Mouse (Mus musculus): Measurements from ENCODE around the gene Krt84. TPM values are rescaled to one million over a fixed set of nuclear protein-coding genes. Genes with fewer than 3 reads are reported as not detected.

The Krt84 gene
- total and polyA plus RNA-seq, 2 experiments from 2014 or later, result not detected

DNA sequence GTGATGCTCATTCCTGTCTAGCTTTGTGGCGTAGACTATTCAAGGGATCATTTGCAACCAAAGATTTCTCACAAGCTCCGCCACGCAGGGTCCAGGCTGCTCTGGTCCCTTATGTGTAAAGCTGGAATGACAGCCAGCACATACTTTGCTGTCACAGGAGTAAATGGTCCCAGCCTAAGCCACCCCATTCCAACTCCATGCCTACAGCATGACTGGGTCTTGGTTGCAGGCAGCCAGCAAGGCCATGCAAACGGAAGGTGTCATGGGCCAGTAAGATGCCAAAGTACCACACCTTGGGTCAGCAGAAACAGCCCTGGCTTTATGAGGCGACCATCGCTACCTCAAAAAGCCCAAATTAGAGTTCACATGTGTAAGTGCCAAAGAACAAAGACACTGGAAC lies 38.9 kb downstream of the Krt84 start:
- no peak overlapping the region for H3K4me3 ChIP-seq (ENCODE audit: low read depth, low read length)
- whole genome bisulfite sequencing, result 90% methylated on average over 6 of the region's 6 CpGs
- H3K27me3 ChIP-seq (ENCODE audit: control insufficient read depth, insufficient read depth, low read length), result no peaks in the 10 kb centered on the region
- no peak for TF ChIP-seq CTCF (IDR thresholded peaks at IDR 0.05; ENCODE audit: low read depth)
- TF ChIP-seq EP300 (IDR thresholded peaks at IDR 0.05; ENCODE audit: low read depth), result no peak
- no peak overlapping the region for H3K27ac ChIP-seq (ENCODE audit: low read depth)
- no peaks in the 10 kb centered on the region for H3K36me3 ChIP-seq (replicated peaks; ENCODE audit: control insufficient read depth, insufficient read depth, low read length)
- H3K9ac ChIP-seq (replicated peaks; ENCODE audit: low read depth, low read length), result no peak overlapping the region
- no peak for ATAC-seq (ENCODE audit: insufficient read depth, low read depth)
- no peak for DNase-seq (ENCODE audit: low spot score)
- no peak overlapping the region for H3K4me2 ChIP-seq (ENCODE audit: low read depth, low read length)
- H3K9me3 ChIP-seq (replicated peaks; ENCODE audit: control insufficient read depth, low read length), result no peaks in the 10 kb centered on the region
- peaks cover 5% of the 10 kb centered on the region for H3K4me1 ChIP-seq (ENCODE audit: control insufficient read depth, insufficient read depth)

DNA sequence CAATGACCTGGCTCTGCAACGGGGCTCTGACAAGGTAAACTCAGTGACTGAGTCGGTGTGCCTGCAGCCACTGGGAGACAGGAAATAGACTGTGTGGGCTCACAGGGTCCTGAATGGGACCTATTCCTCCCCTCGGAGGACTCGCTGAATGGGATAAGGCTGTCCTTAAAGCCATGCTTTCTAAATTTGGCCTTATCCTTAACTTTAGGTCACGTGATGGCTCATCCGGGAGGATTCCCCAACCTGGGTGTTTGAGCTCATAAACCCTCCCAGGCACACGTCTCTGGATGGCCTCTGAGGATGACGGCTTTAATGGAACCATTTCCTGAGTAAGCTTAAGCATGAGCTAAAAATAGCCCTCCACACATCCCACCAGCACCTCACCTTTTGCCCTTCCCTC lies 39.9 kb downstream of the Krt84 start:
- WGBS, result 18% methylated on average over 8 of the region's 8 CpGs
- ATAC-seq (ENCODE audit: insufficient read depth, low read depth), result no peak
- TF ChIP-seq EP300 (IDR thresholded peaks at IDR 0.05; ENCODE audit: low read depth) (no peak), CTCF (IDR thresholded peaks at IDR 0.05; ENCODE audit: low read depth) (no peak)

DNA sequence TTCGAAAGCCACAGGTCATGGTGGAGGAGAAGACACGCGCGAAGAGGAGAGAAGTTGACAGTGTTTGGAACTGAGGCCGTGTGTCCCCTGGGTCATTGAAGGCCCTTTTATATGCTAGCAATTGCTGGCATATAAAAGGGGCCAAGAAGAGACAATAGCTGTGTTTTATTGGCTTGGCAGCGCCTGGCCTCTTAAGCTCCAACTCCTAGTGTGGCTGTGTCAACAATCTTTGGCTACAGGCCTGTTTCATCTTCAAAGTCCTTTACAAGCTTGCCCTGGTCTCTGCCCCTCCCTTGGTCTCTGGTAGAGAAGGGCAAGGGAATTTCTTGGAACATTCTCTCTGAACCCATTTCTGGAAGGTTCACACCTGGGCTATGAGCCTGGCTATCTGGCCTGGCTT lies 41.2 kb downstream of the Krt84 start, which contains the start of gene Krt83:
Gene Krt83, minus strand, starts transcription at position 82 of the 400 bp plus-strand sequence.
- H3K4me3 ChIP-seq (ENCODE audit: low read depth, low read length), result no peak within 1 kb of the TSS
- TF ChIP-seq CTCF (IDR thresholded peaks at IDR 0.05; ENCODE audit: low read depth), result no peak
- no peaks in the 10 kb centered on the region for H3K9me3 ChIP-seq (replicated peaks; ENCODE audit: control insufficient read depth, low read length)
- 90% methylated on average over 6 of the region's 6 CpGs for WGBS
- no peak for DNase-seq (ENCODE audit: low spot score)
- H3K36me3 ChIP-seq (replicated peaks; ENCODE audit: control insufficient read depth, insufficient read depth, low read length), result no peaks in the 10 kb centered on the region
- no peaks in the 10 kb centered on the region for H3K27me3 ChIP-seq (ENCODE audit: control insufficient read depth, insufficient read depth, low read length)
- no peak within 1 kb of the TSS for H3K27ac ChIP-seq (ENCODE audit: low read depth)
- no peak within 1 kb of the TSS for H3K9ac ChIP-seq (replicated peaks; ENCODE audit: low read depth, low read length)
- H3K4me1 ChIP-seq (ENCODE audit: control insufficient read depth, insufficient read depth), result peaks cover 5% of the 10 kb centered on the region
- no peak within 1 kb of the TSS for H3K4me2 ChIP-seq (ENCODE audit: low read depth, low read length)
- no peak for ATAC-seq (ENCODE audit: insufficient read depth, low read depth)

More for the DNA sequence above, 39.9 kb downstream of the Krt84 start:
- no peak for DNase-seq (ENCODE audit: low spot score)
- Histone ChIP-seq H3K36me3 (replicated peaks; ENCODE audit: control insufficient read depth, insufficient read depth, low read length) (no peaks in the 10 kb centered on the region), H3K27me3 (ENCODE audit: control insufficient read depth, insufficient read depth, low read length) (no peaks in the 10 kb centered on the region), H3K27ac (ENCODE audit: low read depth) (no peak overlapping the region), H3K4me3 (ENCODE audit: low read depth, low read length) (no peak overlapping the region), H3K9ac (replicated peaks; ENCODE audit: low read depth, low read length) (no peak overlapping the region), H3K4me2 (ENCODE audit: low read depth, low read length) (no peak overlapping the region), H3K4me1 (ENCODE audit: control insufficient read depth, insufficient read depth) (peaks cover 5% of the 10 kb centered on the region), H3K9me3 (replicated peaks; ENCODE audit: control insufficient read depth, low read length) (no peaks in the 10 kb centered on the region)

DNA sequence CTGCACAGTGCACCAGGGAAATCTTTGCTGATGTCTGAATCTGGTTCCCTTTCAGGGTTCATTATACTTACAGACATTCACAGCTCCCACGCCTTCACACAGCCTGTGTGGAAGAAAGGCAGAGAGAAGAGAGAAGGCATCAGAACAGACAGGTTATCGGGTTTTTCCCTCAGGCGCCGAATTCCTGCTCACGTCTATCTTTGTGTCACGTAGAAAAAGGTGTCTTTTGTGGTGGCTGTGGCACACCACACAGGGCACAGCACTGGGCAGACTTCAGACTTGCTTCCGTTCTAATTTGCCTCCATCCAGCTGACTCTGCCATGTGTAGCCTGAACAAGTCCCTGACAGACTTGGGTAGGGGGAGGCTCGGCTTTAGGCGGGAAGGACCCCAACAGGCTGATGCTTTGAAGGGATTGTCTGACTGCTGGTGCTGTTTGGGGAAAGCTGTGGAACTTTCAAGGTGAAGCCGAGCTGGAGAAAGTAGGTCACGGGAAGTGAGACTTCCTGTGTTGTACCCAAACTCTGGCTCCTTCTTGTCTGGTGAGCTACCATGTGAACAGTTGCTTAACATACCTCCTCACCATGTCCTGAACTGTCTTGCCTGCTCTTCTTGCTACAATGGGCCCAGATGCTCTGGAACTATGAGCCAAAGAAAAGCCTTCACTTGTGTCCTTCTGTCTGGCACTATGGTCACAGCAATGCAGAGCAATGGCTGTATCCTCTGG lies 46.5 kb downstream of the Krt84 start:
- ATAC-seq (ENCODE audit: insufficient read depth, low read depth), result no peak
- 76% methylated on average over 11 of the region's 11 CpGs for WGBS
- no peaks in the 10 kb centered on the region for H3K4me1 ChIP-seq (ENCODE audit: control insufficient read depth, insufficient read depth)
- no peaks in the 10 kb centered on the region for H3K9me3 ChIP-seq (replicated peaks; ENCODE audit: control insufficient read depth, low read length)
- DNase-seq (ENCODE audit: low spot score), result no peak
- no peak overlapping the region for H3K4me3 ChIP-seq (ENCODE audit: low read depth, low read length)
- H3K27ac ChIP-seq (ENCODE audit: low read depth), result no peak overlapping the region
- H3K4me2 ChIP-seq (ENCODE audit: low read depth, low read length), result no peak overlapping the region
- H3K27me3 ChIP-seq (ENCODE audit: control insufficient read depth, insufficient read depth, low read length), result no peaks in the 10 kb centered on the region
- H3K9ac ChIP-seq (replicated peaks; ENCODE audit: low read depth, low read length), result no peak overlapping the region
- TF ChIP-seq CTCF (IDR thresholded peaks at IDR 0.05; ENCODE audit: low read depth) (no peak), EP300 (IDR thresholded peaks at IDR 0.05; ENCODE audit: low read depth) (no peak)
- H3K36me3 ChIP-seq (replicated peaks; ENCODE audit: control insufficient read depth, insufficient read depth, low read length), result no peaks in the 10 kb centered on the region

DNA sequence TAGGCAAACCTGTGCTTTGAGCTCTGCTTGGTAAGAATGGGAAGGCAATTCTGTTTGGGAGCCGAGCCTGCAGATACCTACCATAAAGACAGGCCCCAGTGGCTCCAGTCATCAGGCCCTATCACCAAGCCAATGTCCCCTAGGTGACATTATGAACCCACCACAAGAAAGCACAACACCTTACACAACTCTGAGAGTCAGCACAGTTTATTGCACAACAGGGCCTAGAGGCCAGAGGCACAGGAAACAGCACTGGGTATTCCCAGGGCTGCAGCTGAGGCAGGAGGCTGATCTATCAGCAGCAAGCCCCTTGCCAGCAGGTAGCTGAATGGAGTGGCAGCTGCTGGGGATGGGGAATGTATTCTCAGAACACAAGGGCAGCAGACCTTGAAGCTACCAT lies 47.7 kb downstream of the Krt84 start:
- no peak for ATAC-seq (ENCODE audit: insufficient read depth, low read depth)
- H3K4me1 ChIP-seq (ENCODE audit: control insufficient read depth, insufficient read depth), result no peaks in the 10 kb centered on the region
- no peak overlapping the region for H3K27ac ChIP-seq (ENCODE audit: low read depth)
- TF ChIP-seq CTCF (IDR thresholded peaks at IDR 0.05; ENCODE audit: low read depth) (no peak), EP300 (IDR thresholded peaks at IDR 0.05; ENCODE audit: low read depth) (no peak)
- no peaks in the 10 kb centered on the region for H3K9me3 ChIP-seq (replicated peaks; ENCODE audit: control insufficient read depth, low read length)
- H3K27me3 ChIP-seq (ENCODE audit: control insufficient read depth, insufficient read depth, low read length), result no peaks in the 10 kb centered on the region
- no peak overlapping the region for H3K9ac ChIP-seq (replicated peaks; ENCODE audit: low read depth, low read length)
- H3K36me3 ChIP-seq (replicated peaks; ENCODE audit: control insufficient read depth, insufficient read depth, low read length), result no peaks in the 10 kb centered on the region
- H3K4me3 ChIP-seq (ENCODE audit: low read depth, low read length), result no peak overlapping the region
- H3K4me2 ChIP-seq (ENCODE audit: low read depth, low read length), result no peak overlapping the region
- DNase-seq (ENCODE audit: low spot score), result no peak
- WGBS, result 69% methylated on average over 1 of the region's 1 CpGs

DNA sequence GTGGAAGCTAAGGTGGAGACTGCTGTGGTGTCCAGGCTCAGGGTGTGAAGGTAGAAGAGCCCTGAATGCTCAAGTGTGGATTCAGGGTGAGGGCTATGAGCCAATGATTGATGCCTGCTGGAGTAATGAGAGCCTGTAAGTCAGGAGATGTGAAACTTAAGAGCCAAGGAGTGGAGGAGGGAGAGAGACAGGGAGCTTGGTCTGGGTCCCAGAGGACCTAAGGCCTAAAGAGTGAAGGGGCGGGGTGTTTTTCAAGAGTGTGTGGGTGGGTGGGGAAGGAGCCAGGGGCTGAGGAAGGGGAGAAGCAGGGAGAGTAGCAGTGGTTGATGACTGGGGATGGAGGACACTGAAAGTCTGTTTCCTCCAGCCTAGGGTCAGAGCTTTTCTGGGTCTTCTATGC lies 49.0 kb downstream of the Krt84 start:
- WGBS, result 44% methylated on average over 1 of the region's 1 CpGs

More for the DNA sequence above, 49.0 kb downstream of the Krt84 start:
- Histone ChIP-seq H3K27ac (ENCODE audit: low read depth) (no peak overlapping the region), H3K4me1 (ENCODE audit: control insufficient read depth, insufficient read depth) (no peaks in the 10 kb centered on the region), H3K9me3 (replicated peaks; ENCODE audit: control insufficient read depth, low read length) (no peaks in the 10 kb centered on the region), H3K4me2 (ENCODE audit: low read depth, low read length) (no peak overlapping the region), H3K4me3 (ENCODE audit: low read depth, low read length) (no peak overlapping the region), H3K27me3 (ENCODE audit: control insufficient read depth, insufficient read depth, low read length) (peaks cover 7% of the 10 kb centered on the region), H3K9ac (replicated peaks; ENCODE audit: low read depth, low read length) (no peak overlapping the region), H3K36me3 (replicated peaks; ENCODE audit: control insufficient read depth, insufficient read depth, low read length) (no peaks in the 10 kb centered on the region)
- ATAC-seq (ENCODE audit: insufficient read depth, low read depth), result no peak
- no peak for DNase-seq (ENCODE audit: low spot score)
- TF ChIP-seq CTCF (IDR thresholded peaks at IDR 0.05; ENCODE audit: low read depth) (no peak), EP300 (IDR thresholded peaks at IDR 0.05; ENCODE audit: low read depth) (no peak)
